Mouse (Mus musculus) adrenal gland, postnatal 36 days (tissue): ENCODE data around the gene Tns3. TPM values are rescaled to one million over a fixed set of nuclear protein-coding genes. Genes with fewer than 3 reads are reported as not detected.
"Not testable (repeated sequence)": the region's sequence is repeated elsewhere in the genome, so short reads cannot be mapped to it uniquely, and the experiment has no call there.

ENCODE experiments used
- DNase-seq, 2 experiments: peaks; one replicate each; pipeline ENCODE4 v3.0.0; 2021; ENCODE audit warnings: mixed read lengths in 1 of 2
- total RNA-seq, 2 experiments: library from RNA; stranded (reverse); gene quantifications; 2 replicates each; pipeline ENCODE4 v1.2.3; 2021

The Tns3 gene
- total RNA-seq, 2 experiments from 2014 or later: 46.9 to 60.6 TPM

- DNase-seq: peak; percentile 71 to 77
Observed at GRCm38 (mm10) chr11:8579789-8580188, 84.5 kb downstream of the Tns3 start.

GRCm38 (mm10) chr11:8575217-8576180, 88.8 kb downstream of the Tns3 start:
- no peak for DNase-seq

GRCm38 (mm10) chr11:8574562-8574961, 89.8 kb downstream of the Tns3 start:
- DNase-seq: no peak

GRCm38 (mm10) chr11:8572762-8573161, 91.6 kb downstream of the Tns3 start:
- no peak for DNase-seq

GRCm38 (mm10) chr11:8569232-8570028, 94.9 kb downstream of the Tns3 start:
- peak in 1 of 2 experiments; percentile 19 for DNase-seq

DNA sequence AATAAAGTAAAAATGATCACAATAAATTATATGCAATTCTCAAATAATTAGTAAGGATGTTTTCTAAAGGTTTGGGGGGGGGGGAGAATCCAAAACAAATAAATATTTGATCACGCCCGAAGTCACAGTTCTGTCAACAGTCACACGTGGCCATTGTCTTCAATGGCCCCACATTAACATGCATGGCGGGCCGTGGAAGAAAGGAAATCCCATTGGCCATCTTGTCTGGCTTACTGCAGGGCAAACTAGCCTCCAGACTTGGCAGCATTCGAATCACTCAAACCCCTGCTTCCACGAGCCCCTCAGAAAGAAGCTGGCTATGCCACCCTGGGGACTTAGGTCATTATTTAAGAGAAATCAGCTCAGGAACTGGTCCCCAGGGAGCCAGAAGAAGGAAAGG, 95.5 kb downstream of the Tns3 start:
- no peak for DNase-seq

GRCm38 (mm10) chr11:8566250-8566853, 98.0 kb downstream of the Tns3 start:
- DNase-seq: no peak

DNA sequence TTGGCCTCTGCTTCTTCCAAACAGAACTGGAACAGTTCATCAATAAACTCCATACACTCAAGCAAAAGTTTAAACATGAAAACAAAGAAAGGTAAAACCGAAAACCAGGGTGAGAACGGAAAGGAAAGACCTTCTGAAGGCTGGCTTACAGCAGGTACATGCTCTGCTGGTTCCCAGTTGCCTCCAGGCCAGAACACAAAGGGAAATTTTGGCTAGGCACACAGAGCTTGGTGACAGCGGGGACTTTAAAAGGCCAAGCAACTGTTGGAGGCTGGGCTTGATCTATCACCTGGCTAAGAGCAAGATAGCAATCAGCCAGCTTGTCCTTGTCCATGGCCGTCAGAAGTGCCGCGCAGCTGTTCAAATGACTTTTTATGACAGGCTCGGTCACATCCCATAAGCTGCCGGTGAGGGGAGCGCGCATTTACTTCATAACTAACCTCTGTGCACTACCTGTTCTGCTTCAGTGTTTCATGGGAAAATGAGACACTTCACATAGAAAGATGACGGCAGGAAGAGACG, 105.5 kb downstream of the Tns3 start:
- no peak for DNase-seq

GRCm38 (mm10) chr11:8558258-8558657, 106.1 kb downstream of the Tns3 start:
- no peak for DNase-seq

- DNase-seq: no peak
Observed at GRCm38 (mm10) chr11:8557006-8557405, 107.3 kb downstream of the Tns3 start.

DNA sequence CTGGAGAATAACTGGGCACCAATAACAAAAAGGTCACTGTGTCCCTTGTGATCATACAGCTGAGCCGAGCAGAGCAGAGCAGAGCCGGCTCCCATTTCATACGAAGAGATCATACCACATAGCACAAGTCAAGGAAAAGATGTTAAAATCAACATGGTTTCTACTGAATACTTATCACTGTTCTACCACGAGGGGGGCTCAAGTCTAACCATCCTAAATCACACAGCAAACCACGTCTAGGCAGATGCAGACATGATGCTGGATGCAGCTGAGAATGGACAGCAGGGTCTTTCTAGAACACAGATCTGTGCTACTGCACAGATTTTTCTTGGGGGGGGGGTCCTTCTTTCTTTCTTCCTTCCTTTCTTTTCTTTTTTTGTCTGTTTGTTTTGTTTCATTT, 112.6 kb downstream of the Tns3 start:
- no peak for DNase-seq

DNA sequence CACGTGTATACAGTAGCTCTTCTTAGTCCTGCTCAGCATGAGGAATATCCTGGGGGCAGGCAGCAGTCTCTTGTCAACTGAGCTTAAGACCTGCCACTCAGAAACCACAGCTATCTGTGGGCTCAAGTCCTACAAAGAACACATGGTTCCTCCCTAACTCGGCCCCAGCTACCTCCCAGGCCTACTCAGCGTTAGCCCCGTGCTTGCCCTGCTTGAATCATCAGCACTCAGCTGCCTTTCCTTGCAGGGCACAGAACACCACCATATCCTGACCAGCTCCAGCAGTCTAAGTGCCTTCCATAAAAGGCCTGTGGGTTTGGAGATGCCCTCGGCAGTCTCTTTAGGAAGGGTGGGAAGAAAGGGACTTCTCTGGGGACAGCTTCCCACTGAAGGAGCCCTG, 116.7 kb downstream of the Tns3 start:
- no peak for DNase-seq

- DNase-seq: peak; percentile 22 to 50
Observed at GRCm38 (mm10) chr11:8545798-8546197, 118.5 kb downstream of the Tns3 start.

- DNase-seq: no peak
Observed at GRCm38 (mm10) chr11:8544355-8544754, 120.0 kb downstream of the Tns3 start.

DNA sequence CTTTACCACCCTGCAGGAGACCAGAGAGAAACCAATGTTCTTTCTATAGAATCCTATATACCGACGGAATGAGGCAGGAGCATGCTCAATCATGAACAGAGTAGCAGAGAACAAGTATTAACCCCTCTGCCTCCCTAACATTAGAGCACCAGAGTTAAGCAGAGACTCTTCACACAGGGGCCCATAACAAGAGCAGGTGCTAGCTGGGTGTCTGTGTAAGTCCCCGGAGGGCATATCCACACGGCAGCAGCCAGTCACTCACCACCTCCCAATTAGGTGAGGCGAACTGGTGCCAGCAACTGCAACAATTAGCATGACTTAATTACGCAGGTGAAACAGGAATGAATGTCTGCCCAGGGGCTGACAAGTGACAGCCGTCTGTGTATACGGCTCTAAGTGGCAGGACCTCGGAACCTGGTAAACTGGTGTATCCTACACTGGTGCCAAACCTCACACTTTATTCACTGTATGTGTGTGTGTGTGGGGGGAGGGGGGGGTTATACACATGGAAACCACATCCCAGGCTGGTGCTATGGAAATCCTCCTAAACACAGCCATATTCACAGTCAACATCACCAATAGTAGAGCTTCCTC, 123.0 kb downstream of the Tns3 start:
- no peak for DNase-seq

DNA sequence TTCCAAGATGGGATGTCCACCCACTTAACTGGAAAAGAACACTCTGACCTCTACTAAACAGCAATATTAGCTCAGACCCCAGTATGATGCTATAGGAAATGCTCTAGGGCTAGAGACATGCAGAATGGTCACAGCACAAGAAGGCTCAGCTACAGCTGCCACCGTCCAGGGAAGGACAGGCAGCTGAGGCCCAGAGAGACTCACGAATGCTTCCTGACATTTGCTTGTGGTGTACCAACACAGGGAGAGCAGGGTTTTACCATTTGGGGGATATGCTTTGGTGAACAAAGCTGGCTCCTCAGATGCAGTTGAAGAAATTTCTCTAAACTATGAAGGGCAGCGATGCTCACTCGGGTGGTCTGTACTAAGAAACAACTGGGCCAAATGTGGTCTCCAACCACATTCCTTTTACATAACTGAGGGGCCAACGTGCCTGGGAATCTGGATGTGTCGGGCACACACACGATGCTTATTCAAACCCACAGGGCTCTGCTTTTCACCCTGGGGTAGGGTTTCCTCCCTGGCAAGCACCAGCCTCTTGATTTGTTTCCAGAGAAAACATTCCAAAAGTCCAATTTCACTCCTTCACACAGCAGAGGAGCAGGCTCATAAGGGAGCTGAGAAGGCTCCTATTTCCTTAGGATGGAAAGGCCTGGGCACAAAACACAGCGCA, 124.6 kb downstream of the Tns3 start:
- DNase-seq: no peak

DNA sequence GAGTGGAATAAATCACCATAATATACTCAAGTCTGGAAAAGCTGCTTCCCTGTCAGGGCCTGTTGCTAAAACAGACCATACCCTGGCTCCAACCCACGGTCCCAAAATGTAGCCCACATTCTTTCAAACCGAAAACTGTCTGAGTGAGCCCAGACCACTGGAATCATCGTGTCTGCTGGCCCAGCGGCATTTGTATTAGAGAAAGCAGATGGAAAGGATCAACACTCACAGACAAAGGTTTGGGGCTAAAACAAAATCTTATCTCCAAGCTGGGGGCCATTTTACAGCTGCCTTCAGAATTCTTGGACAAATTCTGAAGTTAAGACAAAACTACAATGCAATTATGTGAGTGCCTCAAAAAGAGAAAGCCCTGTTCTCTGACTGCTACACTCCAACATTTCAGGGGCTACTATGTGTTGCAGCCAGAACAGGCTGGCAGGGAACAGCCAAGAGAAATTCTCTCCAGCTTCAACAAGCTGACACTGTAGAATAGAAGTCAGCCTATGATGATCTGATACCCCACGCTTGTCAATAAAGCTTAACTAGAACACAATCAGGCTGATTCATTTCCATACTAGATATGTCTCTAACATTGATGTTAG, 127.2 kb downstream of the Tns3 start:
- DNase-seq: no peak

GRCm38 (mm10) chr11:8534893-8535292, 129.4 kb downstream of the Tns3 start:
- peak; percentile 75 to 86 for DNase-seq

DNA sequence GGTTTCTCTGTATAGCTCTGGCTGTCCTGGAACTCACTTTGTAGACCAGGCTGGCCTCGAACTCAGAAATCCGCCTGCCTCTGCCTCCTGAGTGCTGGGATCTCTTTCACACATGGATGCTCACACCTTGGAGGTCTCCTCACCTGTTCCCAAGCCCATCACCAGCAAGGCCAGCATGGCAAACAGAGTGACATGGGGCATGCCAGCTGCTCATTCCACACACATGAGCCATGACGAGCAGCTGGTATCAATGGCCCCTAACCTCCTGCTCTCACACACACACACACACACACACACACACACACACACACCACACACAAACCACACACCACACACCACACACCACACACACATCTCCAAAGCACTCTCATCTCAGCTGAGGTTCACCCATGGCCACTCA, 131.6 kb downstream of the Tns3 start:
- not testable (repeated sequence) for DNase-seq

GRCm38 (mm10) chr11:8532112-8532747, 132.1 kb downstream of the Tns3 start:
- DNase-seq: no peak
